Mouse (Mus musculus): ENCODE data around the gene Ide.

The Ide gene

GRCm38 (mm10) chr19:37337752-37338151, at the start of gene Ide:
TSS of gene Ide (minus strand) at chr19:37337852.
- no peak for DNase-seq (ENCODE audit: low spot score in 2 of 2)

DNA sequence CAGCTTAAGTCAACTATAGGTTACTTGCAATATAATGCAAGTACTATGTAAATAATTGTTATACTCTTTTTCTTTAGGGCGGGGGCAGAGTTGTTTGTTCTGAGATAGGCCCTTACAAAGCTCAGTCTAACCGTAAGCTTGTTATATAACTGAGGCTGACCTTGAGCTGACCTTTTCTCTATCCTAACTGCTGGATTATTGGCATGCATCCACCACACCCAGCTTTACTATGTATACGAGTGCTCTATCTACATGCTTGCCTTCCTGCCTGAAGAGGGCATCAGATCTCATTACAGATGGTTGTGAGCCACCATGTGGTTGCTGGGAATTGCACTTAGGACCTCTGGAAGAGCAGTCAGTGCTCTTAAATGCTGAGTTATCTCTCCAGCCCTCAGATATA, 48.5 kb upstream of the Ide start:
- DNase-seq (ENCODE audit: low spot score in 2 of 2), result no peak

- DNase-seq (ENCODE audit: low spot score in 2 of 2), result no peak
Measured at GRCm38 (mm10) chr19:37378816-37379215, 41.2 kb upstream of the Ide start.

- DNase-seq (ENCODE audit: low spot score in 2 of 2), result no peak
Measured at GRCm38 (mm10) chr19:37377404-37377990, 39.8 kb upstream of the Ide start.

- DNase-seq (ENCODE audit: low spot score in 2 of 2), result no peak
Measured at GRCm38 (mm10) chr19:37376841-37377240, 39.2 kb upstream of the Ide start.

- DNase-seq (ENCODE audit: low spot score in 2 of 2), result peak; percentile 95 to 96
Measured at GRCm38 (mm10) chr19:37375755-37376615, 38.3 kb upstream of the Ide start, which contains the start of gene Kif11. TSS of gene Kif11 (plus strand) at chr19:37376403.

DNA sequence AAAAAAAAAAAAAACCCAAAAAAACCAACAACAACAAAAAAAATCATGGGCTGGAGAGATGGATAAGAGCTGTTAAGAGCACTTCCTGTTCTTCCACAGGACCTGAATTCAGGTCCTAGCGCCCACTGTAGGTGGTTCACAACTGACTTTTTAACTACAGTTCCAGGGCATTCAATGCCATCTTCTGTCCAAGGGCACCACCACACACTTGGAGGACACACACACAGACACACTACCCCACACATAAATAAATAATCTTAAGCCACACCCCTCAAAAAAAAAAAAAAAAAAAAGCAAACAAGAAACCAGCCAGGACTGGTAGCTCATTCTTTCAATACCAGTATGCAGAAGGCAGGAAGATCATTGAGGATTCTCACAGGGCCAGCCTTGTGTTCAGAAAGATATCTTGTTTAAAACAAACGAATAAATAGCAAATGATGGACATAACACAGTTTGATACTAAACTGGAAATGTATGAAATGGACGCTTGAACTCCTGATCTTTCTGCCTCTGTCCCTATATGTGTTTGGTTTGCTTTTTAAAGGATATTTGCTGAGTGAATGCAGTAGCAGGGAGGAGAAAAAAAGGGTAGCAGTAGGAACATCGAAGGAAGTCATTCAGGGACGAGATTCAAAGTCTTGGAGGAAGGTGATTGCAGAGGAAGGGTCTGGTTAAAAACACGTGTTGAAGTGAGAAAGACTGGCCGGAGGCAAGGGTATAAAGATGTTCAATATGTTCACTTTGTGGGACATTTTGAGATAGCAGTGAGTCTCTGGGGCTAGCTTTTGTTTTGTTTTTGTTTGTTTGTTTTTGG, 37.5 kb upstream of the Ide start:
- DNase-seq (ENCODE audit: low spot score in 2 of 2), result no peak

DNA sequence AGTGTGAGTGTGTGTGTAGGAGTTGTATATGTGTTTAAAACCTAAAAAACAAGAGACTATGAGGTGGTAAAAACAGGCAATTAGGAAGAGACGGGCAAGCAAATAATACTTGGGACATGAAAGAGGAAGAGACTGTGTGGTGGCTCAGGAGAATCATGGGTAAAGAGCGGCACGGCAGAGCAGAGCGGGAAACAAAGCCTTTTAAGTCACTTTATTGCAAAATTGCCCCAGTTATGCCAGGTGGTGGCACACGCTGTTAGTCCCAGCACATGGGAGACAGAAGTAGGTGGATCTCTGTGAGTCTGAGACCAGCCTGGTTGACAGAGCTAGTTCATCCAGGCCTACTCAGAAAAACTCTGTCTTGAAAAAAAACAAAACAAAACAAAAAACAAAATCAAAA, 32.7 kb upstream of the Ide start:
- peak in 1 of 2 experiments; percentile 17 for DNase-seq (ENCODE audit: low spot score in 2 of 2)

DNA sequence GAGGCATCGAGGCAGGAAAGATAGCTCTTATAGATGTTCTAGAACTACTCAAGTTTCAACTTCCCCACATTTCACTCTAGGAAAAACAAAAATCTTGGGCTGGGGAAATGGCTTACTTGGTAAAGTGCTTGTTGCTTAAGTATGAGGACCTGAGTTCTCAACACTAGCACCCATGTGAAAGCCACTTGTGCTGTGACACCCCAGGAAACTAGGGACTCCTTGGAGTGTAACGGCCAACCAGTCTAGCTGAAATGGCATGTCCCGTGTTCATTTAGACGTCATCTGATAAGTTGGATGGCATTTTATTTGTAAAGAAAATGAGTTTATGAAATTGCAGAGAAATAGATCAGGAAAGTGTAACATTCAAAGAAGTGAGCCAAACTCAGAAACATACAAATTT, 32.3 kb upstream of the Ide start:
- no peak for DNase-seq (ENCODE audit: low spot score in 2 of 2)

GRCm38 (mm10) chr19:37368990-37369389, 31.3 kb upstream of the Ide start:
- DNase-seq (ENCODE audit: low spot score in 2 of 2), result no peak

- DNase-seq (ENCODE audit: low spot score in 2 of 2), result no peak
Measured at GRCm38 (mm10) chr19:37363128-37363939, 25.7 kb upstream of the Ide start.

GRCm38 (mm10) chr19:37362545-37362944, 24.9 kb upstream of the Ide start:
- no peak for DNase-seq (ENCODE audit: low spot score in 2 of 2)

DNA sequence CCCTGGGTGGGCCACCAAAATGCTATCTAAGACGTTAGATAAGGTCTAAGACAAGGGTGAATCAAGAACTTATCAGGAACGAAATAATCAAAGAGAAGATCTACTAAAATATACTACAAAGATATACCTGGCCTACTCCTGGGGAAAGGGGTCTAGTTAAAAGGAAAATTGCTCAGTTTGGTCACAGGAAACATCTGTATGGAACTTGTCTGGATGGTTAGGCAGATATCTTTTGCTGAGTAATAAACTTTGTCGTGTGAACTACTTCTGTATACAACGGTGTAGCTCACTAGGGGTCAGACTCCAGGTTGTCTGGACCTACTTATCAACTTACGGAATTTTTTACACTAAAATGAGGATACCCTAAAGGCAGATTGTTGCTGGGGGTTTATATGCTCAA, 22.4 kb upstream of the Ide start:
- DNase-seq (ENCODE audit: low spot score in 2 of 2), result no peak

DNA sequence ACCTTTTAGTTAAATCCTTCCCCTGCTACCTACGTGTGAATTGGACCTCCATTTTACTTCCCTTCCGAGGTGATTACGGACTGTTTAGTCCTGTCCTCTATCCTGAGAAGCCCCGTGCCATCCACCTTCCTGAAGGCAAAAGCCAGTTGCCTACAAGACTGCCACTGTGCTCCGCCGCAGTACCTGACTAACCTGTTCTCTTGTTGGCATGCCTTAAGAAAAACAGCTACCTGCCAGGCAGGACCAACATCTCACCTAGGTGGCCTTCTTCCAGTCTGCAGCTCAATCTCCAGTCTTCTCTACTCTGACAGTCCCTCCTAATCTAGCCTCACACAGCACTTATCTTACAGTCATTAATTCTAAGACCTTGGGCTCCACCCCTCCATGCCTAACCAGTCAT, 15.7 kb upstream of the Ide start:
- DNase-seq (ENCODE audit: low spot score in 2 of 2), result no peak

- no peak for DNase-seq (ENCODE audit: low spot score in 2 of 2)
Measured at GRCm38 (mm10) chr19:37352756-37353155, 15.1 kb upstream of the Ide start.

DNA sequence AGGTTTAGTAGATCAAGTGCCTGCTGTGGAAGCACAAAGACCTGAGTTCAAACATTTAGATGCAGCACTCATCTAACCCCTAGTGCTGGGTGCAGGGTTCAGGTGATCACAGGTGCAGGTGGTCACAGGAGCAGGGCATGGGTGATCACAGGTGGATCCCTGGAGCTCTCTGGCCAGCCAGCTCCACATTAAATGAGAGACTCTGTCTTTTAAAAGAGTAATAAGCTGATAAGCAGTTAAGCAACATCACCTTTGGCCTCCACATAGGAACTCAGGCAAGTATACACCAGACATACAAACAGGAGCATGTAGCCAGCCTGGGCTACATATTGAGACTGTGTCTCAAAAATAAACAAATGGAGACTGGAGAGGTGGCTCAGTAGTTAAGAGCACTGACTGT, 11.3 kb upstream of the Ide start:
- no peak for DNase-seq (ENCODE audit: low spot score in 2 of 2)

DNA sequence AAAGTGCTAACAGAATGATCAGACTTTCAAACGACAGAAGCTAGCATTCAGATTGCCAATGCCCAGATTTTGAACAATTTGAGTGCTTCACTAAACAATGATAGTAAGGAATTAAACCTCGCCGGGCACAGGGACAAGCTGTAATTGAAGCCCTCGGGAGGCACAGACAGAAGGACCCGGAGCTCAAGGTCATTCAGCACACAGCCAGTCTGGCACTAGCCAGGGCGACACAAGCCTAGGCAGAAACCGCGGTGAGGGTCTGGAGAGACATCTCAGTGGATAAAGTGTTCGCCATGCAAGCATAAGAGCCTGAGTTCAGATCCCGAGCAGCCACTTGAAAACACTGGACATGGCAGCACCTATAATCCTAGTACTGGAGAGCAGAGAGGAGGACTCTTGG, 10.7 kb upstream of the Ide start:
- no peak for DNase-seq (ENCODE audit: low spot score in 2 of 2)

DNA sequence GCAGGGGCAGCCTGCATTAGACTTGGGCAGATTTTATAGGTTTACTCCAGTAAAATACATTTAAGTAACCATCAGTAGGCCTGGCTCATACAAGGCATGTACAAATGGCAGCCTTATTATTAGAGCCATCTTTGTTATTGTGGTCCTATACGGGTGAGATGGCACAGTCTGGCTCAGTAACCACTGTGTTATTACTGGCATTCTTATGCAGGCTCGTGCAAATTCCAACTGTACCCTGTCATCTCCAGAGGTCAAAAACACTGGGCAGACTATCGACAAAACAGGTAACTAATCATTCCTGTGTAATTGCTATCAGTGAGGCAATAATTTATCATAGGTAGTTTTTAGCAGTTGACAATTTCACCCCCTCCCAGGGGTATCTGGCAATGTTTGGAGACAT, 8.6 kb upstream of the Ide start:
- no peak for DNase-seq (ENCODE audit: low spot score in 2 of 2)

- DNase-seq (ENCODE audit: low spot score in 2 of 2), result no peak
Measured at GRCm38 (mm10) chr19:37343899-37344298, 6.2 kb upstream of the Ide start.

GRCm38 (mm10) chr19:37340931-37341330, 3.3 kb upstream of the Ide start:
- no peak for DNase-seq (ENCODE audit: low spot score in 2 of 2)

- no peak for DNase-seq (ENCODE audit: low spot score in 2 of 2)
Measured at GRCm38 (mm10) chr19:37340495-37340894, 2.8 kb upstream of the Ide start.

DNA sequence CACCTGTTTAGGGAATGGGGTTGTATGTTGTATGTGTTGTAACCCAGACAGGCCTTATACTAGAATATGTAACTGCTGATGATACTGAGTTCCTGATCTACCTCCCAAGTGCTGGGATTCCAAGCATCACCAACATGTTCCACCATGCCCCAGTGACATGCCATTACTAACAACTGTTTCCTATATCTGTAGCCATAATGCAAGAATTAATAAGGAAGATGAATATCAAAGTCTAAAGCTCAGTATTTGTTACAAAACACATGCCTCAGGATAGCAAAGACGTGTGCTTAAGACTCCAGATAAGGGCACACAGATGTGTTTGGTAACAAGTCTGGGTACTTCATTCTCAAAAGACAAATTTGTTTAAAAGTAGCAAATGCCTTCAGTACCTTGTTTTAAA, 2.3 kb downstream of the Ide start:
- no peak for DNase-seq (ENCODE audit: low spot score in 2 of 2)

Data from spleen, postnatal 4 days (tissue).